Mouse (Mus musculus) MEL (cell line): ENCODE data around the gene Rabgap1l.
"Not testable (repeated sequence)": the region's sequence is repeated elsewhere in the genome, so short reads cannot be mapped to it uniquely, and the experiment has no call there.

ENCODE experiments used
- BHLHE40 ChIP-seq: IDR thresholded peaks from 2 replicates; pipeline ENCODE4 v1.6.1; 2012; ENCODE audit warnings: low read depth, mild to moderate bottlenecking, inconsistent platforms, low read length, improper control_type of control experiment, borderline replicate concordance
- CTCF ChIP-seq, 3 experiments: IDR thresholded peaks in 2 of 3; conservative IDR thresholded peaks in 1 of 3; 2 replicates each; pipeline ENCODE4 v1.5.1; 2011 to 2012; ENCODE audit warnings: low read length in 3 of 3, low read depth in 2 of 3, mild to moderate bottlenecking in 2 of 3, improper control_type of control experiment in 1 of 3, inconsistent platforms in 1 of 3, mixed read lengths in 1 of 3, moderate library complexity in 1 of 3; ENCODE audit not compliant: control insufficient read depth in 1 of 3, insufficient read depth in 1 of 3, poor library complexity in 1 of 3, severe bottlenecking in 1 of 3
- ELF1 ChIP-seq: IDR thresholded peaks from 2 replicates; pipeline ENCODE4 v1.6.1; 2014; ENCODE audit warnings: low read depth, mild to moderate bottlenecking, inconsistent platforms, low read length, improper control_type of control experiment, moderate library complexity
- GABPA ChIP-seq: IDR thresholded peaks from 2 replicates; pipeline ENCODE4 v1.6.1; 2012; ENCODE audit warnings: low read depth, mild to moderate bottlenecking, inconsistent platforms, low read length, improper control_type of control experiment, moderate library complexity
- GATA1 ChIP-seq: IDR thresholded peaks from 2 replicates; pipeline ENCODE4 v1.6.1; 2011; ENCODE audit warnings: low read depth, low read length, improper control_type of control experiment
- MAFK ChIP-seq: IDR thresholded peaks from 2 replicates; pipeline ENCODE4 v1.6.1; 2011; ENCODE audit warnings: low read depth, mild to moderate bottlenecking, low read length, improper control_type of control experiment, borderline replicate concordance
- MAX ChIP-seq: IDR thresholded peaks from 2 replicates; pipeline ENCODE4 v1.6.1; 2011; ENCODE audit warnings: low read length, improper control_type of control experiment
- MYB ChIP-seq: IDR thresholded peaks from 2 replicates; pipeline ENCODE4 v1.6.1; 2011; ENCODE audit warnings: mild to moderate bottlenecking, low read depth, low read length, improper control_type of control experiment
- NELFE ChIP-seq: IDR thresholded peaks from 2 replicates; pipeline ENCODE4 v1.6.1; 2011; ENCODE audit warnings: low read depth, low read length, improper control_type of control experiment
- POLR2A ChIP-seq, 2 experiments: IDR thresholded peaks; 2 replicates each; pipeline ENCODE4 v1.6.1; 2011 to 2012; ENCODE audit warnings: low read length in 2 of 2, mild to moderate bottlenecking in 2 of 2, control low read depth in 1 of 2, improper control_type of control experiment in 1 of 2, low read depth in 1 of 2, moderate library complexity in 1 of 2; ENCODE audit not compliant: control insufficient read depth in 1 of 2, insufficient read depth in 1 of 2, poor library complexity in 1 of 2
- RAD21 ChIP-seq: IDR thresholded peaks from 2 replicates; pipeline ENCODE4 v1.6.1; 2011; ENCODE audit warnings: mild to moderate bottlenecking, low read depth, low read length, improper control_type of control experiment
- SMC3 ChIP-seq: IDR thresholded peaks from 2 replicates; pipeline ENCODE4 v1.6.1; 2011; ENCODE audit warnings: low read depth, low read length, improper control_type of control experiment
- ZMIZ1 ChIP-seq: IDR thresholded peaks from 2 replicates; pipeline ENCODE4 v1.6.1; 2012; ENCODE audit warnings: low read depth, mild to moderate bottlenecking, inconsistent platforms, low read length, improper control_type of control experiment, moderate library complexity

- not testable (repeated sequence) for TF ChIP-seq CTCF (IDR thresholded peaks at IDR 0.05 in 2 of 3, conservative IDR thresholded peaks at IDR 0.05 in 1 of 3; ENCODE audit: control insufficient read depth in 1 of 3, insufficient read depth in 1 of 3, low read depth in 2 of 3, low read length in 3 of 3, poor library complexity in 1 of 3, severe bottlenecking in 1 of 3); SMC3; BHLHE40; GABPA; POLR2A (IDR thresholded peaks at IDR 0.05; ENCODE audit: control insufficient read depth in 1 of 2, insufficient read depth in 1 of 2, low read depth in 1 of 2, low read length in 2 of 2, poor library complexity in 1 of 2); RAD21; MAX; GATA1; ELF1; ZMIZ1; NELFE; MYB; MAFK
Measured at GRCm38 (mm10) chr1:160282166-160282874, 510.7 kb downstream of the Rabgap1l start.
